Mouse (Mus musculus) megakaryocyte, embryonic 14.5 days (primary cell): ENCODE results near the gene Nup188. TPM values are rescaled to one million over a fixed set of nuclear protein-coding genes. Genes with fewer than 3 reads are reported as not detected.

Source experiments
- H3K27me3 ChIP-seq: replicated peaks from 2 replicates; pipeline ENCODE3; 2012; ENCODE audit warnings: inconsistent platforms
- H3K36me3 ChIP-seq: replicated peaks from 2 replicates; pipeline ENCODE3; 2012; ENCODE audit warnings: low read length, inconsistent platforms, mixed read lengths
- H3K4me1 ChIP-seq: 2 replicates; pipeline ENCODE4 v1.6.1; 2012; ENCODE audit warnings: inconsistent platforms
- H3K4me3 ChIP-seq: replicated peaks from 2 replicates; pipeline ENCODE3; 2012; ENCODE audit warnings: moderate library complexity, mild to moderate bottlenecking, inconsistent platforms
- H3K9me3 ChIP-seq: 2 replicates; pipeline ENCODE4 v1.6.1; 2012; ENCODE audit warnings: inconsistent platforms
- FLI1 ChIP-seq: IDR thresholded peaks from 2 replicates; pipeline ENCODE4 v1.6.1; 2012; ENCODE audit warnings: low read length, inconsistent platforms, mixed read lengths
- GATA1 ChIP-seq: IDR thresholded peaks from 3 replicates; pipeline ENCODE4 v1.6.1; 2012; ENCODE audit warnings: mixed read lengths, low read length, inconsistent platforms, borderline replicate concordance
- polyA plus RNA-seq: library from polyadenylated mRNA; stranded (reverse); fragments of >175 nt; gene quantifications from 2 replicates; pipeline ENCODE4 v1.2.3, GENCODE M21; 2012; ENCODE audit warnings: low replicate concordance; ENCODE audit not compliant: insufficient read depth

Gene Nup188
- polyA plus RNA-seq, 1 experiment = 72.2 TPM

- peaks cover 92% of the 10 kb centered on the region for H3K36me3 ChIP-seq
- H3K4me1 ChIP-seq = peaks cover 13% of the 10 kb centered on the region
- no peaks in the 10 kb centered on the region for H3K9me3 ChIP-seq
- no peak overlapping the region for H3K4me3 ChIP-seq
- TF ChIP-seq GATA1 (no peak), FLI1 (no peak)
- no peaks in the 10 kb centered on the region for H3K27me3 ChIP-seq
Measured at GRCm38 (mm10) chr2:30319260-30319659, 33.1 kb downstream of the Nup188 start.

- TF ChIP-seq GATA1 (no peak), FLI1 (no peak)
- H3K27me3 ChIP-seq = no peaks in the 10 kb centered on the region
- H3K4me3 ChIP-seq = no peak overlapping the region
- H3K4me1 ChIP-seq = peaks cover 7% of the 10 kb centered on the region
- no peaks in the 10 kb centered on the region for H3K9me3 ChIP-seq
- H3K36me3 ChIP-seq = peaks cover 93% of the 10 kb centered on the region
Measured at GRCm38 (mm10) chr2:30323111-30323510, 36.9 kb downstream of the Nup188 start.

- Histone ChIP-seq H3K36me3 (peaks cover 99% of the 10 kb centered on the region), H3K27me3 (no peaks in the 10 kb centered on the region), H3K4me1 (no peaks in the 10 kb centered on the region), H3K4me3 (no peak overlapping the region), H3K9me3 (no peaks in the 10 kb centered on the region)
- TF ChIP-seq FLI1 (no peak), GATA1 (no peak)
Measured at GRCm38 (mm10) chr2:30325296-30325695, 39.1 kb downstream of the Nup188 start.

- TF ChIP-seq GATA1 = no peak
- TF ChIP-seq FLI1 = no peak
- Histone ChIP-seq H3K4me1 (no peaks in the 10 kb centered on the region), H3K4me3 (no peak overlapping the region), H3K27me3 (no peaks in the 10 kb centered on the region), H3K36me3 (peaks cover 99% of the 10 kb centered on the region), H3K9me3 (no peaks in the 10 kb centered on the region)
Measured at GRCm38 (mm10) chr2:30327276-30327675, 41.1 kb downstream of the Nup188 start.

- H3K27me3 ChIP-seq = no peaks in the 10 kb centered on the region
- no peaks in the 10 kb centered on the region for H3K9me3 ChIP-seq
- H3K36me3 ChIP-seq = peaks cover 99% of the 10 kb centered on the region
- TF ChIP-seq FLI1 = no peak
- no peak for TF ChIP-seq GATA1
- no peak overlapping the region for H3K4me3 ChIP-seq
- H3K4me1 ChIP-seq = no peaks in the 10 kb centered on the region
Measured at GRCm38 (mm10) chr2:30328791-30329190, 42.6 kb downstream of the Nup188 start.

- Histone ChIP-seq H3K9me3 (no peaks in the 10 kb centered on the region), H3K27me3 (no peaks in the 10 kb centered on the region), H3K36me3 (peaks cover 99% of the 10 kb centered on the region), H3K4me3 (no peak overlapping the region), H3K4me1 (peaks cover 3% of the 10 kb centered on the region; the same call in 1 of the 2 replicates)
- TF ChIP-seq FLI1 = no peak
- TF ChIP-seq GATA1 = no peak
Measured at GRCm38 (mm10) chr2:30335324-30335723, 49.1 kb downstream of the Nup188 start.

GRCm38 (mm10) chr2:30336174-30336915, 50.1 kb downstream of the Nup188 start:
- Histone ChIP-seq H3K9me3 (no peaks in the 10 kb centered on the region), H3K4me3 (no peak overlapping the region), H3K36me3 (peaks cover 99% of the 10 kb centered on the region), H3K27me3 (no peaks in the 10 kb centered on the region), H3K4me1 (peaks cover 3% of the 10 kb centered on the region; the same call in 1 of the 2 replicates)
- TF ChIP-seq GATA1 (no peak), FLI1 (no peak)

- Histone ChIP-seq H3K4me3 (no peak overlapping the region), H3K4me1 (peaks cover 3% of the 10 kb centered on the region; the same call in 1 of the 2 replicates), H3K36me3 (peaks cover 99% of the 10 kb centered on the region), H3K9me3 (no peaks in the 10 kb centered on the region), H3K27me3 (no peaks in the 10 kb centered on the region)
- TF ChIP-seq FLI1 (no peak), GATA1 (no peak)
Measured at GRCm38 (mm10) chr2:30337179-30337578, 51.0 kb downstream of the Nup188 start.

GRCm38 (mm10) chr2:30342061-30342460, 55.9 kb downstream of the Nup188 start:
- no peak for TF ChIP-seq FLI1
- no peak for TF ChIP-seq GATA1
- no peaks in the 10 kb centered on the region for H3K9me3 ChIP-seq
- H3K4me3 ChIP-seq = no peak overlapping the region
- peaks cover 14% of the 10 kb centered on the region for H3K4me1 ChIP-seq
- no peaks in the 10 kb centered on the region for H3K27me3 ChIP-seq
- peaks cover 99% of the 10 kb centered on the region for H3K36me3 ChIP-seq

- Histone ChIP-seq H3K36me3 (peaks cover 99% of the 10 kb centered on the region), H3K9me3 (no peaks in the 10 kb centered on the region), H3K4me1 (peaks cover 11% of the 10 kb centered on the region), H3K27me3 (no peaks in the 10 kb centered on the region), H3K4me3 (no peak overlapping the region)
- no peak for TF ChIP-seq FLI1
- TF ChIP-seq GATA1 = no peak
Measured at GRCm38 (mm10) chr2:30342544-30342943, 56.3 kb downstream of the Nup188 start.

GRCm38 (mm10) chr2:30343601-30344137, 57.5 kb downstream of the Nup188 start:
- Histone ChIP-seq H3K27me3 (no peaks in the 10 kb centered on the region), H3K4me1 (peaks cover 12% of the 10 kb centered on the region), H3K4me3 (no peak overlapping the region), H3K36me3 (peaks cover 100% of the 10 kb centered on the region), H3K9me3 (no peaks in the 10 kb centered on the region)
- TF ChIP-seq GATA1 = no peak
- no peak for TF ChIP-seq FLI1
